Mouse (Mus musculus): ENCODE data around the gene 2410015M20Rik. TPM values are rescaled to one million over a fixed set of nuclear protein-coding genes. Genes with fewer than 3 reads are reported as not detected.

2410015M20Rik gene
- polyA plus RNA-seq, 1 experiment from 2014 or later = 361 TPM

GRCm38 (mm10) chr17:56559386-56559785 lies 50.2 kb downstream of the 2410015M20Rik start:
- Histone ChIP-seq H3K4me3 (ENCODE audit: low read depth, low read length) (no peak overlapping the region), H3K9me3 (ENCODE audit: control insufficient read depth) (no peaks in the 10 kb centered on the region), H3K27me3 (replicated peaks; ENCODE audit: control insufficient read depth, insufficient read depth, low read length) (no peaks in the 10 kb centered on the region), H3K9ac (ENCODE audit: low read depth, low read length) (no peak overlapping the region), H3K4me2 (replicated peaks; ENCODE audit: low read depth) (no peak overlapping the region), H3K36me3 (ENCODE audit: control insufficient read depth, insufficient read depth) (peaks cover 36% of the 10 kb centered on the region), H3K4me1 (replicated peaks; ENCODE audit: control insufficient read depth, insufficient read depth, low read length) (no peaks in the 10 kb centered on the region), H3K27ac (ENCODE audit: low read depth, low read length) (no peak overlapping the region)
- no peak for TF ChIP-seq CTCF (IDR thresholded peaks at IDR 0.05; ENCODE audit: low read depth)
- 75% methylated on average over 3 of the region's 3 CpGs for WGBS
- no peak for ATAC-seq

- Histone ChIP-seq H3K4me2 (replicated peaks; ENCODE audit: low read depth) (no peak overlapping the region), H3K36me3 (ENCODE audit: control insufficient read depth, insufficient read depth) (peaks cover 26% of the 10 kb centered on the region), H3K4me1 (replicated peaks; ENCODE audit: control insufficient read depth, insufficient read depth, low read length) (no peaks in the 10 kb centered on the region), H3K27ac (ENCODE audit: low read depth, low read length) (no peak overlapping the region), H3K9ac (ENCODE audit: low read depth, low read length) (no peak overlapping the region), H3K9me3 (ENCODE audit: control insufficient read depth) (no peaks in the 10 kb centered on the region), H3K4me3 (ENCODE audit: low read depth, low read length) (no peak overlapping the region), H3K27me3 (replicated peaks; ENCODE audit: control insufficient read depth, insufficient read depth, low read length) (no peaks in the 10 kb centered on the region)
- 0 out of 2 replicates have a peak, but pooled peaks have one; percentile 28 for ATAC-seq
- TF ChIP-seq CTCF (IDR thresholded peaks at IDR 0.05; ENCODE audit: low read depth) = peak; percentile 94
- 20% methylated on average over 3 of the region's 3 CpGs for WGBS
Observed at GRCm38 (mm10) chr17:56558448-56558847, 51.1 kb downstream of the 2410015M20Rik start.

Other genes starting within 250 kb of the 2410015M20Rik start
- 15.2 and 15.7 TPM in 2 replicates for gene Ptprs, start 133.3 kb downstream of the 2410015M20Rik start, polyA plus RNA-seq (2015; fragmentation: Nextera tagmentation; extraction: Ambion mirVana)
- gene Znrf4, start 97.3 kb downstream of the 2410015M20Rik start, polyA plus RNA-seq (2015; fragmentation: Nextera tagmentation; extraction: Ambion mirVana) = not detected in 2 replicates
- gene Gm20219, start 55.4 kb downstream of the 2410015M20Rik start, polyA plus RNA-seq (2015; fragmentation: Nextera tagmentation; extraction: Ambion mirVana) = not detected in 2 replicates
- 22.3 and 31.3 TPM in 2 replicates for gene Safb2, start 25.2 kb downstream of the 2410015M20Rik start, polyA plus RNA-seq (2015; fragmentation: Nextera tagmentation; extraction: Ambion mirVana)
- gene Safb, start 24.9 kb downstream of the 2410015M20Rik start, polyA plus RNA-seq (2015; fragmentation: Nextera tagmentation; extraction: Ambion mirVana) = 40.0 and 44.9 TPM in 2 replicates
- 1,422 and 1,459 TPM in 2 replicates for gene Rpl36, start 3.6 kb upstream of the 2410015M20Rik start, polyA plus RNA-seq (2015; fragmentation: Nextera tagmentation; extraction: Ambion mirVana)
- gene Lonp1, start 17.1 kb upstream of the 2410015M20Rik start, polyA plus RNA-seq (2015; fragmentation: Nextera tagmentation; extraction: Ambion mirVana) = 23.2 and 25.5 TPM in 2 replicates
- 0.65 and 0.68 TPM in 2 replicates for gene Catsperd, start 18.4 kb upstream of the 2410015M20Rik start, polyA plus RNA-seq (2015; fragmentation: Nextera tagmentation; extraction: Ambion mirVana)
- 28.8 and 32.0 TPM in 2 replicates for gene Ranbp3, start 63.5 kb upstream of the 2410015M20Rik start, polyA plus RNA-seq (2015; fragmentation: Nextera tagmentation; extraction: Ambion mirVana)
- 660 and 718 TPM in 2 replicates for gene Ndufa11, start 108.0 kb upstream of the 2410015M20Rik start, polyA plus RNA-seq (2015; fragmentation: Nextera tagmentation; extraction: Ambion mirVana)
- 9.6 and 13.4 TPM in 2 replicates for gene Vmac, start 108.3 kb upstream of the 2410015M20Rik start, polyA plus RNA-seq (2015; fragmentation: Nextera tagmentation; extraction: Ambion mirVana)
- 20.6 and 21.0 TPM in 2 replicates for gene Nrtn, start 147.8 kb upstream of the 2410015M20Rik start, polyA plus RNA-seq (2015; fragmentation: Nextera tagmentation; extraction: Ambion mirVana)
- gene Dus3l, start 155.0 kb upstream of the 2410015M20Rik start, polyA plus RNA-seq (2015; fragmentation: Nextera tagmentation; extraction: Ambion mirVana) = 16.1 and 16.6 TPM in 2 replicates
- gene Prr22, start 160.5 kb upstream of the 2410015M20Rik start, polyA plus RNA-seq (2015; fragmentation: Nextera tagmentation; extraction: Ambion mirVana) = 0.25 and 0.51 TPM in 2 replicates
- gene Rfx2, start 221.2 kb upstream of the 2410015M20Rik start, polyA plus RNA-seq (2015; fragmentation: Nextera tagmentation; extraction: Ambion mirVana) = 1.4 and 1.6 TPM in 2 replicates

All from intestine, postnatal 0 days (tissue).